Mouse (Mus musculus) cortical plate, adult 2 months (tissue): ENCODE measurements around the gene Pus10. TPM values are rescaled to one million over a fixed set of nuclear protein-coding genes. Genes with fewer than 3 reads are reported as not detected.

Experiments
- H3K27ac ChIP-seq: fragments of 200-500 bp; 2 replicates; pipeline ENCODE4 v1.5.1; 2012; ENCODE audit warnings: low read length, control low read depth, inconsistent platforms; ENCODE audit not compliant: insufficient read depth
- H3K4me1 ChIP-seq: fragments of 200-500 bp; 2 replicates; pipeline ENCODE4 v1.6.1; 2011; ENCODE audit warnings: low read length; ENCODE audit not compliant: control insufficient read depth, insufficient read depth
- H3K4me3 ChIP-seq: fragments of 200-500 bp; 2 replicates; pipeline ENCODE4 v1.5.1; 2011; ENCODE audit warnings: mild to moderate bottlenecking, low read length, control low read depth; ENCODE audit not compliant: insufficient read depth
- CTCF ChIP-seq: fragments of 200-500 bp; IDR thresholded peaks from 2 replicates; pipeline ENCODE4 v1.5.1; 2011; ENCODE audit warnings: mild to moderate bottlenecking, control low read depth, low read length; ENCODE audit not compliant: insufficient read depth; ENCODE audit errors: extremely low read depth
- POLR2A ChIP-seq: fragments of 200-500 bp; IDR thresholded peaks from 2 replicates; pipeline ENCODE4 v1.6.1; 2011; ENCODE audit warnings: mild to moderate bottlenecking, low read length, control low read depth; ENCODE audit not compliant: insufficient read depth; ENCODE audit errors: extremely low read depth
- polyA plus RNA-seq: library from polyadenylated mRNA; depleted of rRNA; stranded (reverse); fragments of >200 nt; gene quantifications from 2 replicates; pipeline ENCODE4 v1.2.3, GENCODE M21; 2012

Pus10 gene
- polyA plus RNA-seq, 1 experiment, result 9.5 TPM

- TF ChIP-seq POLR2A, result no peak
- no peak for TF ChIP-seq CTCF
- Histone ChIP-seq H3K27ac (no peak overlapping the region), H3K4me3 (no peak overlapping the region)
These were observed 1.2 kb upstream of the Pus10 start for GRCm38 (mm10) chr11:23664232-23664631.

GRCm38 (mm10) chr11:23665798-23666501, 476 bp downstream of the Pus10 start, which contains the start of gene Pex13:
TSS of gene Pex13 (minus strand) at chr11:23665959.
- peaks cover 1% of the 10 kb centered on the region; the same call in 1 of the 2 replicates for H3K4me1 ChIP-seq
- H3K4me3 ChIP-seq, result peak within 1 kb of the TSS; percentile 87
- TF ChIP-seq CTCF (no peak), POLR2A (peak; percentile 67)
- H3K27ac ChIP-seq, result peak within 1 kb of the TSS; percentile 92

More at GRCm38 (mm10) chr11:23664232-23664631, 1.2 kb upstream of the Pus10 start:
- peaks cover 1% of the 10 kb centered on the region; the same call in 1 of the 2 replicates for H3K4me1 ChIP-seq

GRCm38 (mm10) chr11:23666526-23666925, 1.1 kb downstream of the Pus10 start:
- TF ChIP-seq CTCF, result no peak
- TF ChIP-seq POLR2A, result no peak
- H3K27ac ChIP-seq, result no peak overlapping the region
- peak overlapping the region; percentile 87 for H3K4me3 ChIP-seq
- peaks cover 1% of the 10 kb centered on the region; the same call in 1 of the 2 replicates for H3K4me1 ChIP-seq

GRCm38 (mm10) chr11:23667128-23667527, 1.7 kb downstream of the Pus10 start:
- H3K4me1 ChIP-seq, result peaks cover 1% of the 10 kb centered on the region; the same call in 1 of the 2 replicates
- TF ChIP-seq POLR2A (no peak), CTCF (no peak)
- peak overlapping the region; percentile 16; the same call in 1 of the 2 replicates for H3K4me3 ChIP-seq
- H3K27ac ChIP-seq, result no peak overlapping the region

GRCm38 (mm10) chr11:23672256-23672749, 6.8 kb downstream of the Pus10 start:
- no peak for TF ChIP-seq CTCF
- no peak for TF ChIP-seq POLR2A
- Histone ChIP-seq H3K4me3 (no peak overlapping the region), H3K4me1 (no peaks in the 10 kb centered on the region), H3K27ac (no peak overlapping the region)

GRCm38 (mm10) chr11:23676100-23676499, 10.6 kb downstream of the Pus10 start:
- H3K27ac ChIP-seq, result no peak overlapping the region
- H3K4me1 ChIP-seq, result no peaks in the 10 kb centered on the region
- no peak overlapping the region for H3K4me3 ChIP-seq

GRCm38 (mm10) chr11:23679044-23679642, 13.7 kb downstream of the Pus10 start:
- no peak overlapping the region for H3K4me3 ChIP-seq
- TF ChIP-seq CTCF (peak; percentile 40), POLR2A (no peak)
- H3K27ac ChIP-seq, result no peak overlapping the region
- no peaks in the 10 kb centered on the region for H3K4me1 ChIP-seq

More at GRCm38 (mm10) chr11:23676100-23676499, 10.6 kb downstream of the Pus10 start:
- no peak for TF ChIP-seq CTCF
- no peak for TF ChIP-seq POLR2A

- Histone ChIP-seq H3K4me3 (no peak overlapping the region), H3K4me1 (no peaks in the 10 kb centered on the region), H3K27ac (no peak overlapping the region)
- TF ChIP-seq CTCF (no peak), POLR2A (no peak)
These were observed 15.0 kb downstream of the Pus10 start for GRCm38 (mm10) chr11:23680435-23680950.

- TF ChIP-seq CTCF (no peak), POLR2A (no peak)
- H3K4me3 ChIP-seq, result no peak overlapping the region
- H3K27ac ChIP-seq, result no peak overlapping the region
- no peaks in the 10 kb centered on the region for H3K4me1 ChIP-seq
These were observed 17.1 kb downstream of the Pus10 start for GRCm38 (mm10) chr11:23682561-23682960.

GRCm38 (mm10) chr11:23686671-23687070, 21.2 kb downstream of the Pus10 start:
- no peak for TF ChIP-seq POLR2A
- Histone ChIP-seq H3K27ac (no peak overlapping the region), H3K4me1 (no peaks in the 10 kb centered on the region), H3K4me3 (no peak overlapping the region)
